In the genomic region with DNA sequence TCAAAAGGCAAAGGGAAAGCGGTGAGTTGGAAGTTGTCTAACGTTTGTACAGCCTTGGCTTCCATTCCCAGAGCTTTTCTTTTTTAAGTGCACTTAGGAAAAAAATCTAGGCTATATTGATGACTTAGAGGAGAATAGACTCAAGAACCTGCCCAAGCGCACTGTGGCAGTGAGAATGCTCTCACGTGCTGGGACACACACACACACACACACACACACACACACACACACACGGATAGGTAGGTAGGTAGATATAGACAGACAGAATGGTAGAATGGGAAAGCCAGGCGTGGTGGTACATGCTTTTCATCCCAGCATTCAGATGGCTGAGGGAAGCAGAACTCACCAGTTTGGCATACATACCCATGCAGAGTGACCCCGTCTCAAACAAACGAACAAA, we compare ENCODE assay signal across 8 mouse cellular contexts. TPM values are rescaled to one million over a fixed set of nuclear protein-coding genes. Genes with fewer than 3 reads are reported as not detected.
DNase-seq lines count a peak whose midpoint lies in the region; ATAC-seq lines count a peak whose summit lies in the region.

No protein-coding gene starts in this region.

- peaks cover 24% of the 10 kb centered on the region for H3K4me1 ChIP-seq in heart, embryonic 15.5 days (replicated peaks)
- peaks cover 14% of the 10 kb centered on the region for H3K4me1 ChIP-seq in hindbrain, embryonic 12.5 days
- H3K4me1 ChIP-seq in midbrain, embryonic 13.5 days (replicated peaks), result peaks cover 15% of the 10 kb centered on the region

- intact Hi-C loops in heart, postnatal 14 days (cut with DNase I), result loop anchor here (2.0 to 10.0 kb wide), 4 partner anchors 94 to 276 kb away; partner anchors contain the start of gene Slc47a2

- peak overlapping the region; percentile 86 for H3K4me2 ChIP-seq in heart, embryonic 15.5 days
- peak overlapping the region; percentile 59 for H3K4me2 ChIP-seq in hindbrain, embryonic 12.5 days (replicated peaks)
- peak overlapping the region; percentile 66 for H3K4me2 ChIP-seq in midbrain, embryonic 13.5 days (replicated peaks)

- H3K36me3 ChIP-seq in heart, embryonic 15.5 days, result no peaks in the 10 kb centered on the region
- no peaks in the 10 kb centered on the region for H3K36me3 ChIP-seq in hindbrain, embryonic 12.5 days
- H3K36me3 ChIP-seq in midbrain, embryonic 13.5 days, result no peaks in the 10 kb centered on the region

- peak overlapping the region; percentile 53 for H3K4me3 ChIP-seq in heart, embryonic 15.5 days
- H3K4me3 ChIP-seq in hindbrain, embryonic 12.5 days, result peak overlapping the region; percentile 34
- H3K4me3 ChIP-seq in midbrain, embryonic 13.5 days (replicated peaks), result peak overlapping the region; percentile 40

- WGBS in heart, embryonic 15.5 days, result 64% methylated on average over 8 of the region's 8 CpGs
- 59% methylated on average over 8 of the region's 8 CpGs for WGBS in hindbrain, embryonic 12.5 days
- 61% methylated on average over 8 of the region's 8 CpGs for WGBS in midbrain, embryonic 13.5 days

- DNase-seq in heart, postnatal 14 days, result no peak
- DNase-seq in adipocyte (ENCODE audit: low spot score), result peak; percentile 45
- DNase-seq in layer of hippocampus, adult 8-10 months (ENCODE audit: low spot score in 2 of 2), result no peak
- no peak for DNase-seq in adrenal gland, postnatal 10 days
- no peak for DNase-seq in spleen, postnatal 10 days (ENCODE audit: low spot score in 2 of 2)

- no peaks in the 10 kb centered on the region for H3K27me3 ChIP-seq in heart, embryonic 15.5 days
- H3K27me3 ChIP-seq in hindbrain, embryonic 12.5 days, result no peaks in the 10 kb centered on the region; the same call in 1 of the 2 replicates
- H3K27me3 ChIP-seq in midbrain, embryonic 13.5 days, result peaks cover 6% of the 10 kb centered on the region

- H3K9me3 ChIP-seq in heart, embryonic 15.5 days (replicated peaks), result no peaks in the 10 kb centered on the region
- H3K9me3 ChIP-seq in hindbrain, embryonic 12.5 days (replicated peaks), result no peaks in the 10 kb centered on the region
- H3K9me3 ChIP-seq in midbrain, embryonic 13.5 days, result no peaks in the 10 kb centered on the region

- no peak for ATAC-seq in heart, embryonic 15.5 days (replicated peaks; ENCODE audit: insufficient number of reproducible peaks, insufficient read depth, low FRiP score, low read depth)
- no peak for ATAC-seq in hindbrain, embryonic 12.5 days (ENCODE audit: low FRiP score)
- ATAC-seq in midbrain, embryonic 13.5 days, result no peak

- peak overlapping the region; percentile 41 for H3K9ac ChIP-seq in heart, embryonic 15.5 days
- no peak overlapping the region for H3K9ac ChIP-seq in hindbrain, embryonic 12.5 days
- H3K9ac ChIP-seq in midbrain, embryonic 13.5 days (replicated peaks), result no peak overlapping the region

- H3K27ac ChIP-seq in heart, embryonic 15.5 days, result peak overlapping the region; percentile 61; the same call in 1 of the 2 replicates
- H3K27ac ChIP-seq in hindbrain, embryonic 12.5 days, result no peak overlapping the region
- no peak overlapping the region for H3K27ac ChIP-seq in midbrain, embryonic 13.5 days

RNA-seq across cellular contexts. Expression of gene Grap, which starts 32.3 kb away (rescaled TPM):
- 9.3 and 13.5 TPM in 2 replicates for polyA plus RNA-seq in heart, embryonic 15.5 days (2015; fragmentation: Nextera tagmentation; extraction: Ambion mirVana)
- 10 to 100 TPM; 13.9 to 15.4 TPM for total RNA-seq in heart, postnatal 14 days (2021)
- polyA plus RNA-seq in hindbrain, embryonic 12.5 days (2016; fragmentation: Nextera tagmentation; extraction: Ambion mirVana), result 7.1 and 7.3 TPM in 2 replicates
- 9.0 and 11.1 TPM in 2 replicates for polyA plus RNA-seq in midbrain, embryonic 13.5 days (2015; fragmentation: Nextera tagmentation; extraction: Ambion mirVana)
- total RNA-seq in layer of hippocampus, adult 8-10 months (2022), result 1 to 10 TPM; 4.3 to 6.3 (median 5.2) TPM
- total RNA-seq in adrenal gland, postnatal 10 days (2021), result 10 to 100 TPM; 16.0 to 17.3 TPM

RNA-seq across cellular contexts. Expression of gene Epn2, which starts 41.3 kb away (rescaled TPM):
- 20.2 and 20.5 TPM in 2 replicates for polyA plus RNA-seq in heart, embryonic 15.5 days (2015; fragmentation: Nextera tagmentation; extraction: Ambion mirVana)
- 10 to 100 TPM; 23.4 to 29.8 TPM for total RNA-seq in heart, postnatal 14 days (2021)
- 42.4 and 44.3 TPM in 2 replicates for polyA plus RNA-seq in hindbrain, embryonic 12.5 days (2016; fragmentation: Nextera tagmentation; extraction: Ambion mirVana)
- 48.3 and 51.2 TPM in 2 replicates for polyA plus RNA-seq in midbrain, embryonic 13.5 days (2015; fragmentation: Nextera tagmentation; extraction: Ambion mirVana)
- 100 to 1,000 TPM; 123 to 157 (median 152) TPM for total RNA-seq in layer of hippocampus, adult 8-10 months (2022)
- total RNA-seq in adrenal gland, postnatal 10 days (2021), result 10 to 100 TPM; 32.2 to 36.8 TPM
